Mouse (Mus musculus) E14TG2a.4 (cell line): ENCODE measurements around the gene Samd8.

ENCODE experiments used
- H3K27me3 ChIP-seq: 2 replicates; pipeline ENCODE4 v1.6.1; 2014; ENCODE audit warnings: low read length, control low read depth; ENCODE audit not compliant: insufficient read depth
- H3K36me3 ChIP-seq: 2 replicates; pipeline ENCODE4 v1.6.1; 2014; ENCODE audit warnings: low read length, control low read depth; ENCODE audit not compliant: insufficient read depth
- H3K4me1 ChIP-seq: replicated peaks from 2 replicates; pipeline ENCODE4 v1.6.1; 2014; ENCODE audit warnings: low read depth, low read length, control low read depth
- H3K4me3 ChIP-seq: replicated peaks from 2 replicates; pipeline ENCODE4 v1.5.1; 2014; ENCODE audit warnings: mild to moderate bottlenecking, low read length
- H3K9me3 ChIP-seq: 2 replicates; pipeline ENCODE4 v1.6.1; 2014; ENCODE audit warnings: low read length, control low read depth
- CTCF ChIP-seq: conservative IDR thresholded peaks from 2 replicates; pipeline ENCODE4 v1.5.1; 2014; ENCODE audit warnings: low read length
- NANOG ChIP-seq: IDR thresholded peaks from 2 replicates; pipeline ENCODE4 v1.6.1; 2014; ENCODE audit warnings: borderline replicate concordance, low read length, mixed read lengths
- POU5F1 ChIP-seq: IDR thresholded peaks from 2 replicates; pipeline ENCODE4 v1.6.1; 2014; ENCODE audit warnings: low read length, borderline replicate concordance

Gene Samd8

GRCm38 (mm10) chr14:21811301-21811700 lies 61.0 kb downstream of the Samd8 start:
- Histone ChIP-seq H3K27me3 (no peaks in the 10 kb centered on the region), H3K4me3 (no peak overlapping the region), H3K36me3 (no peaks in the 10 kb centered on the region), H3K9me3 (no peaks in the 10 kb centered on the region), H3K4me1 (peaks cover 21% of the 10 kb centered on the region)
- TF ChIP-seq NANOG (no peak), CTCF (no peak), POU5F1 (no peak)

- Histone ChIP-seq H3K9me3 (no peaks in the 10 kb centered on the region), H3K36me3 (no peaks in the 10 kb centered on the region), H3K27me3 (no peaks in the 10 kb centered on the region), H3K4me1 (peaks cover 26% of the 10 kb centered on the region), H3K4me3 (no peak overlapping the region)
- TF ChIP-seq CTCF (no peak), POU5F1 (no peak), NANOG (no peak)
Measured at GRCm38 (mm10) chr14:21811744-21812393, 61.5 kb downstream of the Samd8 start.

GRCm38 (mm10) chr14:21812590-21813162 lies 62.3 kb downstream of the Samd8 start:
- TF ChIP-seq CTCF (peak; percentile 63), NANOG (no peak)
- Histone ChIP-seq H3K36me3 (no peaks in the 10 kb centered on the region), H3K4me1 (peaks cover 31% of the 10 kb centered on the region), H3K4me3 (no peak overlapping the region), H3K27me3 (no peaks in the 10 kb centered on the region), H3K9me3 (no peaks in the 10 kb centered on the region)

GRCm38 (mm10) chr14:21813216-21813615 lies 62.9 kb downstream of the Samd8 start:
- H3K4me1 ChIP-seq = peaks cover 36% of the 10 kb centered on the region

GRCm38 (mm10) chr14:21813847-21814246 lies 63.5 kb downstream of the Samd8 start:
- no peaks in the 10 kb centered on the region for H3K27me3 ChIP-seq
- H3K4me3 ChIP-seq = no peak overlapping the region
- H3K36me3 ChIP-seq = no peaks in the 10 kb centered on the region
- peaks cover 36% of the 10 kb centered on the region for H3K4me1 ChIP-seq
- H3K9me3 ChIP-seq = no peaks in the 10 kb centered on the region
- TF ChIP-seq CTCF = no peak
- no peak for TF ChIP-seq POU5F1
- TF ChIP-seq NANOG = no peak

More at GRCm38 (mm10) chr14:21813216-21813615, 62.9 kb downstream of the Samd8 start:
- H3K27me3 ChIP-seq = no peaks in the 10 kb centered on the region
- no peaks in the 10 kb centered on the region for H3K36me3 ChIP-seq
- no peak overlapping the region for H3K4me3 ChIP-seq
- no peak for TF ChIP-seq POU5F1
- no peak for TF ChIP-seq NANOG
- no peaks in the 10 kb centered on the region for H3K9me3 ChIP-seq

GRCm38 (mm10) chr14:21814606-21815005 lies 64.3 kb downstream of the Samd8 start:
- Histone ChIP-seq H3K4me3 (no peak overlapping the region), H3K9me3 (no peaks in the 10 kb centered on the region), H3K4me1 (peaks cover 36% of the 10 kb centered on the region), H3K36me3 (no peaks in the 10 kb centered on the region), H3K27me3 (no peaks in the 10 kb centered on the region)
- TF ChIP-seq CTCF (no peak), POU5F1 (no peak), NANOG (no peak)

- Histone ChIP-seq H3K27me3 (no peaks in the 10 kb centered on the region), H3K4me3 (no peak overlapping the region), H3K4me1 (peaks cover 36% of the 10 kb centered on the region), H3K9me3 (no peaks in the 10 kb centered on the region), H3K36me3 (no peaks in the 10 kb centered on the region)
- TF ChIP-seq POU5F1 (no peak), NANOG (no peak), CTCF (no peak)
Measured at GRCm38 (mm10) chr14:21816255-21816654, 65.9 kb downstream of the Samd8 start.

- Histone ChIP-seq H3K36me3 (no peaks in the 10 kb centered on the region), H3K4me3 (no peak overlapping the region), H3K4me1 (peaks cover 29% of the 10 kb centered on the region), H3K27me3 (no peaks in the 10 kb centered on the region), H3K9me3 (no peaks in the 10 kb centered on the region)
- TF ChIP-seq NANOG = no peak
- no peak for TF ChIP-seq POU5F1
- TF ChIP-seq CTCF = no peak
Measured at GRCm38 (mm10) chr14:21817453-21817852, 67.1 kb downstream of the Samd8 start.

GRCm38 (mm10) chr14:21820880-21821505 lies 70.7 kb downstream of the Samd8 start:
- peaks cover 15% of the 10 kb centered on the region; the same call in 1 of the 2 replicates for H3K4me1 ChIP-seq
- H3K36me3 ChIP-seq = no peaks in the 10 kb centered on the region
- no peaks in the 10 kb centered on the region for H3K9me3 ChIP-seq
- no peak overlapping the region for H3K4me3 ChIP-seq
- TF ChIP-seq CTCF = no peak
- no peak for TF ChIP-seq POU5F1
- no peak for TF ChIP-seq NANOG
- H3K27me3 ChIP-seq = peaks cover 12% of the 10 kb centered on the region
